Mouse (Mus musculus): ENCODE results near the gene Ltbp3. TPM values are rescaled to one million over a fixed set of nuclear protein-coding genes. Genes with fewer than 3 reads are reported as not detected.

Ltbp3 gene
- polyA plus RNA-seq, 1 experiment from 2014 or later = 11.6 TPM

GRCm38 (mm10) chr19:5716955-5717354, 23.7 kb upstream of the Ltbp3 start:
- no peaks in the 10 kb centered on the region for H3K27me3 ChIP-seq (replicated peaks; ENCODE audit: control insufficient read depth, insufficient read depth, low read length)
- peaks cover 30% of the 10 kb centered on the region for H3K36me3 ChIP-seq (ENCODE audit: control insufficient read depth, insufficient read depth, low read length)
- no peak overlapping the region for H3K4me2 ChIP-seq (ENCODE audit: low read length)
- no peaks in the 10 kb centered on the region for H3K9me3 ChIP-seq (ENCODE audit: control insufficient read depth, low read length)
- peak overlapping the region; percentile 4; the same call in 1 of the 2 replicates for H3K9ac ChIP-seq (ENCODE audit: low read depth, low read length)
- ATAC-seq = no peak
- H3K4me1 ChIP-seq (ENCODE audit: control insufficient read depth, insufficient read depth, low read depth, low read length) = peaks cover 17% of the 10 kb centered on the region
- no peak overlapping the region for H3K4me3 ChIP-seq (ENCODE audit: low read length)
- H3K27ac ChIP-seq (ENCODE audit: low read depth, low read length) = no peak overlapping the region; the same call in 1 of the 2 replicates
- 43% methylated on average over 10 of the region's 10 CpGs for WGBS

GRCm38 (mm10) chr19:5721233-5721632, 19.5 kb upstream of the Ltbp3 start:
- peaks cover 15% of the 10 kb centered on the region for H3K4me1 ChIP-seq (ENCODE audit: control insufficient read depth, insufficient read depth, low read depth, low read length)
- no peak overlapping the region for H3K9ac ChIP-seq (ENCODE audit: low read depth, low read length)
- ATAC-seq = no peak
- H3K27ac ChIP-seq (ENCODE audit: low read depth, low read length) = no peak overlapping the region
- no peaks in the 10 kb centered on the region for H3K27me3 ChIP-seq (replicated peaks; ENCODE audit: control insufficient read depth, insufficient read depth, low read length)
- 88% methylated on average over 6 of the region's 6 CpGs for WGBS
- no peak overlapping the region for H3K4me2 ChIP-seq (ENCODE audit: low read length)
- H3K9me3 ChIP-seq (ENCODE audit: control insufficient read depth, low read length) = no peaks in the 10 kb centered on the region
- peaks cover 36% of the 10 kb centered on the region for H3K36me3 ChIP-seq (ENCODE audit: control insufficient read depth, insufficient read depth, low read length)
- H3K4me3 ChIP-seq (ENCODE audit: low read length) = no peak overlapping the region

GRCm38 (mm10) chr19:5722848-5723425, 17.8 kb upstream of the Ltbp3 start:
- Histone ChIP-seq H3K36me3 (ENCODE audit: control insufficient read depth, insufficient read depth, low read length) (peaks cover 36% of the 10 kb centered on the region), H3K4me3 (ENCODE audit: low read length) (no peak overlapping the region), H3K27ac (ENCODE audit: low read depth, low read length) (no peak overlapping the region), H3K9me3 (ENCODE audit: control insufficient read depth, low read length) (no peaks in the 10 kb centered on the region), H3K4me2 (ENCODE audit: low read length) (no peak overlapping the region), H3K9ac (ENCODE audit: low read depth, low read length) (no peak overlapping the region), H3K4me1 (ENCODE audit: control insufficient read depth, insufficient read depth, low read depth, low read length) (peaks cover 30% of the 10 kb centered on the region), H3K27me3 (replicated peaks; ENCODE audit: control insufficient read depth, insufficient read depth, low read length) (no peaks in the 10 kb centered on the region)
- WGBS = 92% methylated on average over 7 of the region's 7 CpGs
- no peak for ATAC-seq

DNA sequence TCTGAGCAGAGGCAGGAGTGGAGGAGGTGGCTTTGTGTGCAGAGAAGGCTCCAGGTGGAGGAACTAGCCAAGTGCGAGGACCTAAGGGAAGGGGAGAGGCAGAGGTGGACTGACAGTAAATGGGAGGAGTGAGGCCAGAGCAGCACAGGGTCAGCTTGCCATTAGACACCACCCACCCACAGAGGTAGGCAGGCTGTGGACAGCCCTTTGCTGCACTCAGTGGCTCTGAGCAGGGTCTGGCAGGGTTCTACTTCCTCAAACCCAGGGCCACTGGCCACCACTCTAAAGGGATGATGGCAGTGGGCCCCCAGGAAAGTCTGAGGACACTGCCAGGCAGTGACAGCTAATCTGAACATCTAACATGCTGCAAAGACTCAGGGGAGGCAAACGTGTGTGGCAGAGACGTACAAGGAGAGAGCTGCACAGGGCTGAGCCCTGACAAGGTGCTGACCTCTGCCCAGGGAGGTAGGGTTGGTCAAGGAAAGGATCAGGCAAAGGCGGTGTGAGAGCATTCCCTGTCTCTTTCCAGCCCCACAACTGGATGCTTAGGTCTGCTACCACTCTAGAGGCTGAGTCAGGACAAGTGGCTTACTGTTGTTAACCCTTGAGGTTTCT, 16.7 kb upstream of the Ltbp3 start:
- 76% methylated on average over 4 of the region's 4 CpGs for WGBS
- peaks cover 37% of the 10 kb centered on the region for H3K4me1 ChIP-seq (ENCODE audit: control insufficient read depth, insufficient read depth, low read depth, low read length)
- no peak overlapping the region for H3K27ac ChIP-seq (ENCODE audit: low read depth, low read length)
- no peaks in the 10 kb centered on the region for H3K9me3 ChIP-seq (ENCODE audit: control insufficient read depth, low read length)
- H3K27me3 ChIP-seq (replicated peaks; ENCODE audit: control insufficient read depth, insufficient read depth, low read length) = no peaks in the 10 kb centered on the region
- no peak overlapping the region for H3K4me2 ChIP-seq (ENCODE audit: low read length)
- H3K9ac ChIP-seq (ENCODE audit: low read depth, low read length) = no peak overlapping the region
- H3K4me3 ChIP-seq (ENCODE audit: low read length) = no peak overlapping the region
- ATAC-seq = no peak
- H3K36me3 ChIP-seq (ENCODE audit: control insufficient read depth, insufficient read depth, low read length) = peaks cover 30% of the 10 kb centered on the region

GRCm38 (mm10) chr19:5724549-5724941, 16.2 kb upstream of the Ltbp3 start:
- H3K36me3 ChIP-seq (ENCODE audit: control insufficient read depth, insufficient read depth, low read length) = peaks cover 27% of the 10 kb centered on the region
- ATAC-seq = no peak
- H3K4me3 ChIP-seq (ENCODE audit: low read length) = no peak overlapping the region
- H3K9ac ChIP-seq (ENCODE audit: low read depth, low read length) = no peak overlapping the region; the same call in 1 of the 2 replicates
- H3K4me2 ChIP-seq (ENCODE audit: low read length) = peak overlapping the region; percentile 66; the same call in 1 of the 2 replicates
- 60% methylated on average over 7 of the region's 7 CpGs for WGBS
- no peaks in the 10 kb centered on the region for H3K9me3 ChIP-seq (ENCODE audit: control insufficient read depth, low read length)
- H3K4me1 ChIP-seq (ENCODE audit: control insufficient read depth, insufficient read depth, low read depth, low read length) = peaks cover 37% of the 10 kb centered on the region
- H3K27ac ChIP-seq (ENCODE audit: low read depth, low read length) = no peak overlapping the region
- H3K27me3 ChIP-seq (replicated peaks; ENCODE audit: control insufficient read depth, insufficient read depth, low read length) = no peaks in the 10 kb centered on the region

DNA sequence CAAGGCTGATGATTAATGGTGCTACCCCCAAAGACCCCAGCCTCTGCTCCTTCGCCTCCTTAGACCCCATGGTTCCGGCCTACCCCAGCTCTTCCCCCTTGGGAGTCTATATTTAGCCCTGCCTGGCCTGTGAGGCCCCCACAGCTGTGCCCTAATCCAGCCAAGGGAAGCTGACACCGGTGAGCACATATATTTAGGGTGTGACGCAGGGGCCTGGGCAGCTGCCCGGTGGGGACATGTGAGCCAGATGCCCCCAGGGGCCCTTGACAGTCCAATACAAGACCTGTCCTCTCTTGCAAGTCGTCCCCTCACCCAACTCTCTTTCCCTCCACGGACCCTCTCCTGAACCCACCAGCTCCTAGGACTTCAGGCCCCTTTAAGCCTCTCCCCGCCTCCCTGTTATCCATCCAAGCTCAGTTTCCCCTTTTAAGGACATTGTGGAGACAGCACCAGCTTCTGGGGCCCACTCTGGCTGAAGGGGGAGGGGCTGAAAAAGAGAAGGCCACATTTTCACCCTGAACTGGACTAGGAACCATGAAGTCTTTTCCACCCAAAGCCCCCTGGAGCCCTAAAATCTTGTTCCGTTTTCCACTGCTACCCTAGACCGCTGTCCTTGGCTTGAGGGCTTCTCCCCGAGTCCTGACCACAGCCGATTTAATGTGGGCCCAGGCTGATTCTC, 15.5 kb upstream of the Ltbp3 start:
- Histone ChIP-seq H3K9ac (ENCODE audit: low read depth, low read length) (peak overlapping the region; percentile 58), H3K9me3 (ENCODE audit: control insufficient read depth, low read length) (no peaks in the 10 kb centered on the region), H3K27me3 (replicated peaks; ENCODE audit: control insufficient read depth, insufficient read depth, low read length) (no peaks in the 10 kb centered on the region), H3K4me1 (ENCODE audit: control insufficient read depth, insufficient read depth, low read depth, low read length) (peaks cover 43% of the 10 kb centered on the region), H3K27ac (ENCODE audit: low read depth, low read length) (no peak overlapping the region), H3K4me2 (ENCODE audit: low read length) (peak overlapping the region; percentile 66), H3K4me3 (ENCODE audit: low read length) (peak overlapping the region; percentile 39), H3K36me3 (ENCODE audit: control insufficient read depth, insufficient read depth, low read length) (peaks cover 20% of the 10 kb centered on the region)
- WGBS = 70% methylated on average over 12 of the region's 12 CpGs
- no peak for ATAC-seq

DNA sequence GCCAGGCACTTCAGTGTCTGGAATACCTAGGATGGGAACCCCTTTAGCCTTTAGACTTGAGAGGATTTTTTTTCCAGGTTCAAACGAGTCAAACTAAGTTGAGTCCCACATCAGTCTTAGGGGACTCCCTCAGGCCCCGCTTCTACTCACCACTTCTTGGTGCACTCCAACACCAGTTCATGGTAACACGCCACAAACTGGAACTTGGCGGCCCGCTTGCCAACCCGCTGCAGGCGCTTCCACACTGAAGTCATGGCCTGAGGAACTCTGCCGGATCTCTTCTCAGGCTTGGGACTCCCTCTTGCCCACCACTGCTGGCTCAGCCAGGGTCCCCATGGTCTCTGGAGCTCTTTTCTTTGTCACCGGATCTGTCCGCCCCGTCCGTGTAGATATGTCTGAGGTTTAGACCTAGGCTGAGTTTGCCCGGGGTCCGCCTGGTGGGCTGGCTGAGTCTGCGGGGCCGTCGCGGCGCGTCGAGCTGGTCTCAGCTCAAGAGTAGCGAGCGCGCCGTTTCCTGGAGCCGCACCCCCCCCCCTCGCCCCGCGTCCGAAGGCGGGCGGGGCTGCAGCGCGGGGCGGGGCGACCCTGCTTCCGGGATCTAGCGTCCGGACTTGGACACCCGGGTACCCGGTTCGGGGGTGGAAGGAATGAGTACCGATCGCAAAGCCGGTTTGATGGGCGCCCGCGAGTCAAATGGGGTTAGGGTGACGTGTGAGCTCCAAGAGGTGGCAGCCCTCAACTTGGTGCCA, 14.8 kb upstream of the Ltbp3 start, which contains the start of gene Ehbp1l1:
Gene Ehbp1l1, minus strand, starts transcription at position 551 of the 749 bp plus-strand sequence.
- Histone ChIP-seq H3K4me3 (ENCODE audit: low read length) (peak within 1 kb of the TSS; percentile 93), H3K9ac (ENCODE audit: low read depth, low read length) (peak within 1 kb of the TSS; percentile 68), H3K9me3 (ENCODE audit: control insufficient read depth, low read length) (no peaks in the 10 kb centered on the region), H3K27me3 (replicated peaks; ENCODE audit: control insufficient read depth, insufficient read depth, low read length) (no peaks in the 10 kb centered on the region), H3K36me3 (ENCODE audit: control insufficient read depth, insufficient read depth, low read length) (peaks cover 13% of the 10 kb centered on the region), H3K4me1 (ENCODE audit: control insufficient read depth, insufficient read depth, low read depth, low read length) (peaks cover 51% of the 10 kb centered on the region), H3K27ac (ENCODE audit: low read depth, low read length) (no peak within 1 kb of the TSS), H3K4me2 (ENCODE audit: low read length) (peak within 1 kb of the TSS; percentile 99)
- ATAC-seq = no peak
- WGBS = 14% methylated on average over 48 of the region's 49 CpGs

- Histone ChIP-seq H3K9ac (ENCODE audit: low read depth, low read length) (peak overlapping the region; percentile 68), H3K4me3 (ENCODE audit: low read length) (peak overlapping the region; percentile 93), H3K4me2 (ENCODE audit: low read length) (peak overlapping the region; percentile 99), H3K27ac (ENCODE audit: low read depth, low read length) (no peak overlapping the region), H3K4me1 (ENCODE audit: control insufficient read depth, insufficient read depth, low read depth, low read length) (peaks cover 57% of the 10 kb centered on the region), H3K36me3 (ENCODE audit: control insufficient read depth, insufficient read depth, low read length) (peaks cover 6% of the 10 kb centered on the region; the same call in 1 of the 2 replicates), H3K27me3 (replicated peaks; ENCODE audit: control insufficient read depth, insufficient read depth, low read length) (no peaks in the 10 kb centered on the region), H3K9me3 (ENCODE audit: control insufficient read depth, low read length) (no peaks in the 10 kb centered on the region)
- ATAC-seq = no peak
- 78% methylated on average over 15 of the region's 15 CpGs for WGBS
Observed at GRCm38 (mm10) chr19:5726961-5727578, 13.6 kb upstream of the Ltbp3 start.

Measured in hindbrain, embryonic 16.5 days (tissue).